Mouse (Mus musculus) heart, postnatal 36 days (tissue): ENCODE results near the gene Aldh3b3. TPM values are rescaled to one million over a fixed set of nuclear protein-coding genes. Genes with fewer than 3 reads are reported as not detected.

ENCODE experiments used
- DNase-seq, 2 experiments: peaks; one replicate each; pipeline ENCODE4 v3.0.0; 2021 to 2022
- intact Hi-C: fragments of 180-260 bp; cut with DNase I; formaldehyde crosslinking; loops from one replicate; pipeline ENCODE4 v1.15.1; 2025
- total RNA-seq, 2 experiments: library from RNA; stranded (reverse); gene quantifications; 2 replicates each; pipeline ENCODE4 v1.2.3; 2021

The Aldh3b3 gene
- total RNA-seq, 2 experiments from 2014 or later: 0.38 to 0.56 TPM

DNA sequence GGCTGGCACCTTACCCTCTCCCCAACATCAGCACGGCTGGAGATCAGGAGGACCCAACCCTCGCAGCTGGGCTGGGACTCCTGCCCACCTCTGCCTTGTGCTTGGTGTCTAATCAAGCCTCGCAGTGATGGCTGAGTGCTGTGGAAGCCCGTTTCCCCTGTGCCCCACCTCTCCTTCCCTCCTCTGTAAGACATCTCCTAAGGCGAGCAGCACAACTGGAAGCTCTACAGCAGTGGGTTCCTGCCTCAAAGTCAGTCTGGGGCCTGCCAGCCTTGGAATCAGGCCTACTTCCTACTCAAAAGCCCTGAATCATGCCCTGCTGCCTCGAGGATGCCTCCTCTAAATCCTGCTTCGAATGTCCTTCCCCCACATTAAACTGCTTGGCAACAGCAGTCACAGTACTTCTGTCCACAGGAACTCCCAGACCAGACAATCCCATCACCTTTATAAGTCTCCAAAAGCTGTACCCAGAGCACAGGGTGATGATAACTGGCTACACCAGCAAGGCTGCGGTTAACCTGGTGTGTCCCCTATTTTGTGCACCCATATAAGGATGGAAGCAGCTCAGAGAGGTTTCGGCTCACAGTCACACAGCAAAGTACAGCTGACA, 40.8 kb downstream of the Aldh3b3 start:
- no peak for DNase-seq
- intact Hi-C loops: no loop called here

DNA sequence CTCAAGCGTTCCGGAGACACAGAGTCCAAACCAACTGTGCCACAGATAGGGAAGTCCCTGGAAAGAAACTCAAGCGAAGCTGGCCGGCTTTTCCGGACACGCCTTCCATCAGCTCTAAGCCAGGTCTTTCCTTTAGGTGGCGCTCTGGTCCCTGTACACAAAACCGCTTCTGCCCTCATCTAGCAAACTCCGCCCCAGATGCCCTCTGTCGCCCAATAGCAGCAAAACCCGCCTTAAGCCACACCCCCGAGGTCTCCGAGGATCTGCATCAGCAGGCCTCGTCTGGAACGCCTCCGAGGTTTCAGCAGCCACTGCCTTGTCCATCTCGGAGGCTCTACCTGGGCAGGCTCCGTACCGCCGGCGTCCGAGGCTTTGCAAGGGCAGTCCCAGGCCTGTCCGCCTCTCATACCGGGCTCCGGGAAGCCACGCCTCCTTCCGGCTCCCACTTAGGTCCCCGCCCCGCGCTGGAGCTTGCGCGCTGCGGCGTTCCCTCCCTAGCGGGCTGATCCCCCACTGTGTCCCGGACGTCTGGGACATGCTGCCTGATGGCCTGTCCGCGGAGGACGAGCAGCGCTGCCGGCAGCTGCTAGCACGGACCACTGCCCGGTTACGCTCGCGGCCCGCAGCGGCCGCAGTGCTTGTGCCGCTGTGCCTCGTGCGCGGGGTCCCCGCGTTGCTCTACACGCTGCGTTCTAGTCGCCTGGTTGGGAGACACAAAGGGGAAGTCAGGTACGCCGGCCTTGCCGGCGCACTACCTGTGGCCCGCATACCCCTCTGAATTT, 41.9 kb downstream of the Aldh3b3 start, which contains the start of the genes Nudt8 and Gm49405:
TSS of gene Nudt8 (plus strand) at position 462 of the 782 bp plus-strand sequence.
TSS of gene Gm49405 (plus strand) at position 508 of the 782 bp plus-strand sequence.
- peak; percentile 93 to 99 for DNase-seq
- intact Hi-C loops: no loop called here

DNA sequence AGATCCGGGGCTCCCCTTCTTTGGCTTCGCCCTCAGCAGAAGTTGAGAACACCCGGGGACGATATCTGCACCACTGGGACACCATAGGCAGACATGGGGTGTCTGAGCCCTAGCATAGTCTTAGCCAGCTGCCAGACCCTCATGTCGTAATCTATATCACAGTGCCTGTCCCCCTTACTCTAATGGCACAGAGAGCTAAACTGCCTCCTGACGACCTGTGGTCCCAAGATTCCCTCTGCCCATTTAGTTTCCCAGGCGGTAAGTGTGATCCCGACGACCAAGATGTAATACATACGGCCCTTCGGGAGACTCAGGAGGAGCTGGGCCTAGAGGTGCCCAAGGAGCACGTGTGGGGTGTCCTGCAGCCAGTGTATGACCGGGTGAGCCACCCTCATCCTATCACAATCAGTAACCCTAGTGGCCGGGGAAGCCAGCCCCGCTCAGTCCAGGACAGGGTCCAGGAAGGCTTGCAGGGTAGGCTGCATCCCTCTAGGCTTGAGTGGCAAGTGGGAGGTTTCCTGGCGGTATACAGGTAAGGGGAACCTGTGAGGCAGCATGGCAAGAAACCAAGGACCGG, 42.6 kb downstream of the Aldh3b3 start:
- intact Hi-C loops: loop anchor here (1.0 kb wide), 1 partner anchor 10 kb away; no protein-coding TSS in a partner anchor
- DNase-seq: no peak

DNA sequence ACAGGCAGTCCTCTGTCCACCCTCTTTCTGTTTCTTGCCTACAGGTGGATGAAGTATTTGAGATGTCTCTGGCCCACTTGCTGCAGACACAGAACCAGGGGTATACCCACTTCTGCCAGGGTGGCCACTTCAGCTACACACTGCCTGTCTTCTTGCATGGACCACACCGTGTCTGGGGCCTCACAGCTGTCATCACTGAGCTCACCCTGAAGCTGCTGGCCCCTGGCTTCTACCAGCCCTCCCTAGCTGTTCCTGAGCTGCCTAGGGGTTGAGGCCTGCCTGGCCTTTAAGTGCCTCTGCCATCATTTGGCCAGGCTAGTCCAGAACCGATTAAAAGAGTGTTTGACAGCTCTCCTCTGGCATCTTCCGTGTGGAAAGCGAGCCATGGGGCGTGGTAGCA, 43.3 kb downstream of the Aldh3b3 start:
- intact Hi-C loops: loop anchor here (1.0 kb wide), 1 partner anchor 10 kb away; no protein-coding TSS in a partner anchor
- DNase-seq: no peak

DNA sequence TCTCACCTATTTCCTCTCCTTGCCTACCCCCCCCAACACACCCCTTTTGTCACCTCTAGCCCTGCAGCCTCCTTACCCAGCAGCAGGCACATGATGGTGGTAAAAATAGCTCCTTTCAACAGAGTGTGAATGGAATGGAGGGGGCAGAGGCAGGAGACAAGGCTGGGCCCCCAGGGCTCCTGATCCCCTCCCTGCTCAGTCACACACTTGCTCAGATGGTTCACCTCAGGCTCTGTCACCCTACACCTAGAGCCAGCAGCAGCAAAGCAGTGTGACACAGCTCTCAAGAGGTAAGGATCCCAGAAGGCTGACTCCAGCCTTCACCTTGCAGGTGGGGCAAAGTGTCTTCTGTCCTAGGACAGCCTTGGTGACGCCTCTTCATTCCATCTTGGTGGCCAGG, 44.7 kb downstream of the Aldh3b3 start, which contains the start of gene Doc2g:
TSS of gene Doc2g (plus strand) at position 202 of the 400 bp plus-strand sequence.
- intact Hi-C loops: no loop called here
- no peak for DNase-seq

DNA sequence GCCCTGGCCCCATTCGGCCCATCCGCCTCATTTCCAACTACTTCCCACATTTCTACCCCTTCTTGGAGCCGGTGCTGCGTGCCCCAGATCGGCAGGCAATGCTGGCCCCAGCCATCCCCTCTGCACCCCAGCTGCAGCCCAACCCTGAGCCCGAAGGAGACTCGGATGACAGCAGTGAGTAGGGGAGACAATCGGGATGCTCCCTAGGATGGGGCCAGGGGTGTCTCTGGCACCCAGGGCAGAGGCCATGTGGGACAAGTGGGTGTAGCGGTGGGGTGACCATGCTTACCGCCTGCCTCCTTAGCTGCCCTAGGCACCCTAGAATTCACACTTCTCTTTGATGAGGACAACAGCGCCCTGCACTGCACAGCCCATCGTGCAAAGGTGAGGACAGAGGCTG, 45.2 kb downstream of the Aldh3b3 start:
- DNase-seq: no peak
- intact Hi-C loops: no loop called here

DNA sequence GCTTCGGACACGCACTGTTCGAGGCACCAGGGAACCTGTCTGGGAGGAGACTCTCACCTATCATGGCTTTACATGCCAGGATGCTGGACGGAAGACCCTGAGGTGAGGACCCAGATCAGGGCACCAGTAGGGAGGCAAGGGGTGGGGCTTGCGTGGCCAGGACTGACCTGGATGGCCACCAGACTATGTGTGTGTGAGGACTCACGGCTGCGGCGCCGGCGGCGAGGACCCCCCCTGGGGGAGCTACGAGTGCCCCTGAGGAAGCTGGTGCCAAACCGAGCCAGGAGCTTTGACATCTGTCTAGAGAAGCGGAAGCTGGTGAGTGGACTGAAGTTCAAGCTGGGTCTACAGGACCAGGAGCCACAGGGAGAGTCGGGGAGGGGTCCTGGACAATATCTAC, 45.9 kb downstream of the Aldh3b3 start:
- intact Hi-C loops: no loop called here
- no peak for DNase-seq

DNA sequence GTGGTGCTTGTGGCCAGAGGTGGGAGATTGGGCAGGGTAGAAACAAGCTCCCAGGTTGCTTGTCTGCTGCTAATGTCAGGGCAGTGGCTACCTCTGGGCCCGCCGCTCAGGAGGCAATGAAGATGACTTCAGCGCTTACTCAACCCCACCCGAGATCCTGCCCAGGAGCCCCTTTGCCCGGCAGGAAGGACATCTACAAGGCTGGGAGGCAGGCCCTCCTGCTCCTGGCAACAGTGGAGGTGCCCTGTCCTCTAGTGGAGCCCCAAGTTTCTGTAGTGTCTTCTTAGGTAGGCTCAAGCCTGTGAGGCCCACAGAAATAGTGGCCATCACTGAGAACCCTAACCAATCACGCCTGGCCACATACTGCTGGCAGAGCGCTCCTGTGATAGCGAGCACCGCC, 46.6 kb downstream of the Aldh3b3 start:
- no peak for DNase-seq
- intact Hi-C loops: no loop called here

DNA sequence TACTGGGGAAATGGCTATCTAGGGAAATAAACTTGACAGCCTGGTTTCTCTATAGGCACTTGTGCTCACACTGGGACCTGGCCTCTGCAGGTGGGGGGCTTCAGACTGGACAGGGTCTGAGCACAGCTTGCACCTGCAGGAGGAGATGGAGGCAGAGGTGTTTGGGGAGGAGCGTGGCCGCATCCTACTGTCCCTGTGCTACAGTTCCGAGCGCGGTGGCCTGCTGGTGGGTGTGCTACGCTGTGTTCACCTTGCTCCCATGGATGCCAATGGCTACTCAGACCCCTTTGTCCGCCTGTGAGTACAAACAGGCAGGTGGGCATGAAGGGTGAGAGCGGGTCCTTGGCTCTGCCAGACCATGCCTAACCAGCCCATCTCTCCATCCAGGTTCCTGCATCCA, 47.5 kb downstream of the Aldh3b3 start:
- no peak for DNase-seq
- intact Hi-C loops: no loop called here

DNA sequence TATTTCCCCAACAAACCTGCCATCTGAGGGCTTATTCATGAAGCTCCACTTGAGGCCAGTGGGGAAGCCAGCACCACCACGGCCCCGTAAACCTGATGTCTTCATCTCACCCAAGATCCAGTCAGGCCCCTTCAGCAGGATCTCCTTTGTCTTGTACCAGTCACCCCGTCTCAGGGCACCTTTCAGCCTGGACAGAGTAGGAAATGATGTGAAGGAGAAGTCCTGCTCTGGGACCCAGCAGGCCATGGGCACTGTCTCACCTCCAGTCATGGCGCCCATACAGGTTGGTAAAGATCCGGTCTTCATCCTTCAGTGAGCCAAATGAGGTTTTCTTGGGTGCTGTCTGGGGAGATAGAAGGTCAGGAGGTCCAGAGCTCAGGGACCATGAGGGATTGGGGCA, 52.6 kb downstream of the Aldh3b3 start:
- intact Hi-C loops: loop anchor here (1.0 kb wide), 1 partner anchor 10 kb away; no protein-coding TSS in a partner anchor
- DNase-seq: no peak

DNA sequence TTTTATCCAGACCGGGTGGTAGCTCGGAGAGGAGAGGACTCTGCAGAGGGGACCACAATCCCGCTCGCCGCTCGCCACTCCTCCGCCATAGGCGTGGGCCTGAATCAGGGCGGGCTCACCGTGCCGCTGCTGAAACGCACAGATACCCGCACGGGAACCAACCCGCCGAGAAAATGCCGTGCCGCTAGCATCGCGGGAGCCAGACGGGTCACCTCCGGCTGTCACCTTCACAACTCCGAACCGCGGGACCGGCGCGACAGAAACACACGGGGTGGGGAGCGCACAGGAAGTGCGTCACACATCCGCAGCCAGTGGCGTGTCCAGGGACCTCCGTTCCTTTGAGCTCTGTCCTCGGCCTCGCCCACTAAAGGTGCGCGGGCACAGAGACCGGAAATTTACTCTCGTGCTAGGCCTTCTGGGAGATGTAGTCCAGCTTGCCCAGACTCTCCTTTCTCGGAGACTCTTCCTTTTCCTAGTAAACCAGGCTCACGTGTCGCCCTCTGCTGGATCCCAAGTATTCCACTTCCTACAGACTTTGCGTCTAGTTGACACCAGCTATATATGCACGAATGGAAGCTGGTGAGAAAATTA, 54.1 kb downstream of the Aldh3b3 start, which contains the start of gene Ndufv1:
TSS of gene Ndufv1 (minus strand) at position 375 of the 591 bp plus-strand sequence.
- peak; percentile 93 for DNase-seq
- intact Hi-C loops: no loop called here

DNA sequence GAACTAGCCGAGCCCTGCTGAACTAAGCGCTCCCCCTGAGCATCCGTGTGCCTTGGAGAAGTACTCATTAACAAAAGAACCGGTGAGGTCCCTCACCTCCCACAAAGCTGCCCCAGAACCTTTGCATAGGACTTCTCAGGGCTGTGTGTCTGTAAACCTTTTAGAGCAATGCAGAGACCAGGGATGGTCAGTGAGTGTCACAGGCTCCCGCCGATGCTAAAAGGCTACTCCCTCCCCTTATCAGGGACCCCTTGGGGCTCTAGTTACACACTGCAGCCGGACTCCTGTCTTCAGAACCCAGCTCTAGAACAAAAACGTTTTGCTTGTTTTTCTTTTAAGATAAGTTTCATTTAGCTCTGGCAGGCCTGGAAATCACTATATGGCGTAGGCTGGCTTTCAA, 54.6 kb downstream of the Aldh3b3 start:
- DNase-seq: no peak
- intact Hi-C loops: no loop called here

DNA sequence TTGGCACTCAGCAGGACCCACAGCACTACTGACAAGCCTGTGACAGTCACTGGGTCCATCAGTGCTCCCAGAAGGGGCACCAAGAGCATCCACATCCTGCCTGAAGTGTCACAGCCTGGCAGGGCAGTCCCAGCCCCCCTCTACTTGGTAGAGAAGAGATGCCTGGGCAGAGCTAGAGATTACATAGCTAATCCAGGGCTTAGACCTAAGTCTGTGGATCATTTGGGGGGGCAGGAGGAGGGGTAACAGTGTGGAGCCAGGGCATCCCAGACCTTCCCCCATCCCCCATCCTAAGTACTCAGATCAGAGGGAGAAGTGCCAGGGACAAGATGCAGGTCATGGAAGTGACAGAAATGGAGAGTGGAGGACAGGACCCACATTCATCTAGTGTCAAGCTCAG, 56.4 kb downstream of the Aldh3b3 start:
- intact Hi-C loops: loop anchor here (1.0 kb wide), 1 partner anchor 69 kb away; no protein-coding TSS in a partner anchor
- DNase-seq: no peak

DNA sequence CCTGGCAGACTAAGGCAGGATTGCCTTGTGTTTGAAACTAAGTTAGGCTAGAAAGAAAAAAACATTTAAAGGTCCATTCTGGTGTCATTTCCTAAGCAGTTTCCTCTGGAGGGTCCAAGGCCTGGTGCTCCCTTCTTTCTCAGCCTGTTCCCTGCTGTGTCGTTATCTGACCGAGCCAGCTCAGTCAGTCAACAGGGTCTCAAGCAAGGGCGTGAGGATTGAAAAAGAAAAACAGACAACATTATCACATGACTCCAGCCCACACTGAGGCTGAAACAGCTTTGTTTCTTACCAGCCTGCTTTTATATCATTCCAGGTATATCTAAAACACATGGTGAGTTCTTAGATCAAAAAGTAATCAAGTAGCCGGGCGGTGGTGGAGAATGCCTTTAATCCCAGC, 57.2 kb downstream of the Aldh3b3 start:
- DNase-seq: no peak
- intact Hi-C loops: loop anchor here (1.0 kb wide), 1 partner anchor 69 kb away; no protein-coding TSS in a partner anchor

DNA sequence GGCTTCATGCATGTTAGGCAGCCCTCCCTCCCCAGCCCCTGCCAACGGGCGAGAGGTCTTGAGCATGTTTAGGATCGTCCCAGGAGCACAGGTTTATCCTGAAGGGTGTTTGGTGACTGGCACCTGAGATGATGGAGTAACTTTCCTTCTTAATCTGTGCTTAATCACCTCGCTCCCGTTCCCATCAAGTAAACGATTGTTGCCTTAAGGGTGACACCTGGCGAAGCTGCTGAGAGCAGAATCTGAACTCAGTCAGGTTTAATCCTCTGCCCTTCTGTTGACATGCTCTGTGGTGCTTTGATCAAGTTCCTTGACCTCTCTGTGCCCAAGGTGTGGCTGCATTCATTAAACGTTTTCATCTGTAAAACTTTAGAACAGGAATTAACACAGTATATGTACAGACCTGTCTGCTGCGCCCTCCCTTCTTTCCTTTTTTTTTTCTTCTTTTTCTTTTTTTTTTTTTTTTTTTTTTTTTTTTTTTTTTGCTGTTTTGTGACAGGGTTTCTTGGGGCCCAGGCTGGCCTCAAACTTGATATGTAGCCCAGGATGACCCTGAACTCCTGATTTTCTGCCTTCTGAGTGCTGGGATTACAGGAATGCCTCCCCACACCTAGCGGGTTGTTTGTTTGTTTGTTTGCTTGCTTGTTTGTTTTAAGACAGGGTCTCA, 59.6 kb downstream of the Aldh3b3 start:
- DNase-seq: no peak
- intact Hi-C loops: loop anchor here (2.0 kb wide), 1 partner anchor 211 kb away; no protein-coding TSS in a partner anchor

DNA sequence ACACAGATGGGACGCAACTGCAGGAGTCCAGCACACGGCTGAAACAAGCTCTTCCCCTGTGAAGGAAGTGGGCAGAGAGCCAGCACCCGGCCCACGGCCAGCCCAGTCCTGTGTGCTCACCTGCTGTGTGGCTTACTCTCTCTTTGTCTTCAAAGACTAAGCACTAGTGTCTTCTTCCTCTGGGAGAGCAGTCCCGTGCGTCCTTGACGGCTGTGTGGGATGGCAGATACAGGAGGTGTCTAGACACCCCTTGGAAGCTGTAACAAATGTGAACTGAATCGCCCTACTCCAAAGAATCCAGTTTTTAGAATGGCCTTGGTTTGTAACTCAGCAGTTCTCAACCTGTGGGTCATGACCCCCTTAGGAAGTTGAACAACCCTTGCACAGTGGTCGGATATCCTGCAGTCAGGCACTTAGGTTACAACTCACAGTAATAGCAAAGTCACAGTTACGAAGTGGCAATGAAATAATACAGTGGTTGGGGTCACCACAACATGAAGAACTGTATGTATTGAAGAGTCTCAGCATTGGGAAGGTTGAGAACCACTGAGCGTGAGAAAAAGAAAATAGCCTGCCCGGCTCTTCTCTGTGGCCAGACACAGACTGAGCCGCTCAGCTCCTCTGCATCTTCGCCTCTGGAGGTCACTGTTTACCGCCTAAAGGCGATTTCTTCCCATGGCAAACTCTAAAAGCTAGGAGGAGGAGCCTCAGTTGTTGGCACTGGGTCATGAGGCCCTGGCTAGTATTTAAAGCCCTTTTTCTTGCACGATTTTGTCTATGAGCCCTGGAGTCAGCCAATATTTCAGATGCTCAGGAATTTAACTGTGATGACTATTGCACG, 60.5 kb downstream of the Aldh3b3 start:
- DNase-seq: peak; percentile 79 to 83
- intact Hi-C loops: loop anchor here (1.0 to 2.0 kb wide), 2 partner anchors 29 to 210 kb away; no protein-coding TSS in a partner anchor
